Mouse (Mus musculus) stomach, postnatal 0 days (tissue): Measurements from ENCODE around the gene Zbtb20. TPM values are rescaled to one million over a fixed set of nuclear protein-coding genes. Genes with fewer than 3 reads are reported as not detected.

Experiments
- ATAC-seq: fragments of 200-750 bp; cut with Nextera tagmentation; 2 replicates; pipeline ENCODE4 v1.8.0; 2017; ENCODE audit not compliant: low FRiP score, low TSS enrichment
- DNase-seq: peaks from one replicate; pipeline ENCODE4 v3.0.0-alpha.2; 2016; ENCODE audit warnings: low spot score
- H3K27ac ChIP-seq: fragments of 300-500 bp; sonication (generic); replicated peaks from 2 replicates; pipeline ENCODE4 v1.5.1; 2014; ENCODE audit warnings: mild to moderate bottlenecking, control low read depth
- H3K27me3 ChIP-seq: fragments of 300-500 bp; sonication (generic); 2 replicates; pipeline ENCODE4 v1.6.1; 2014; ENCODE audit warnings: low read length; ENCODE audit not compliant: control insufficient read depth, insufficient read depth
- H3K36me3 ChIP-seq: fragments of 300-500 bp; sonication (generic); 2 replicates; pipeline ENCODE4 v1.6.1; 2014; ENCODE audit warnings: low read length, mixed read lengths; ENCODE audit not compliant: control insufficient read depth, insufficient read depth
- H3K4me1 ChIP-seq: fragments of 300-500 bp; sonication (generic); replicated peaks from 2 replicates; pipeline ENCODE4 v1.6.1; 2014; ENCODE audit warnings: antibody characterized with exemption; ENCODE audit not compliant: control insufficient read depth, insufficient read depth
- H3K4me2 ChIP-seq: fragments of 300-500 bp; sonication (generic); replicated peaks from 2 replicates; pipeline ENCODE4 v1.6.1; 2014; ENCODE audit warnings: low read depth, mild to moderate bottlenecking, control low read depth, moderate library complexity
- H3K4me3 ChIP-seq: fragments of 300-500 bp; sonication (generic); 2 replicates; pipeline ENCODE4 v1.5.1; 2014; ENCODE audit warnings: low read depth, low read length, control low read depth
- H3K9ac ChIP-seq: fragments of 300-500 bp; sonication (generic); 2 replicates; pipeline ENCODE4 v1.6.1; 2014; ENCODE audit warnings: mild to moderate bottlenecking, low read length, control low read depth, mixed read lengths
- H3K9me3 ChIP-seq: fragments of 300-500 bp; sonication (generic); 2 replicates; pipeline ENCODE4 v1.6.1; 2016; ENCODE audit warnings: low read length; ENCODE audit not compliant: control insufficient read depth
- CTCF ChIP-seq: IDR thresholded peaks from 2 replicates; pipeline ENCODE4 v1.5.1; 2016; ENCODE audit warnings: antibody characterized with exemption, low read depth, mild to moderate bottlenecking, moderate library complexity
- EP300 ChIP-seq: optimal IDR thresholded peaks from 2 replicates; pipeline ENCODE3; 2016; ENCODE audit warnings: antibody characterized with exemption
- WGBS: fragments of 180-500 bp; shearing (Covaris S2); extraction: QIAGEN DNeasy Blood & Tissue Kit; methylation state at CpG from one replicate; pipeline ENCODE4 v1.1.7; 2014; 5-methylcytosine and 5-hydroxymethylcytosine counted together
- polyA plus RNA-seq: library from polyadenylated mRNA; unstranded; fragments of >200 nt; fragmentation: Nextera tagmentation; extraction: Ambion mirVana; gene quantifications from 2 replicates; pipeline ENCODE4 v1.2.1, GENCODE M21; 2015

Zbtb20 gene
- polyA plus RNA-seq, 1 experiment from 2014 or later: 15.7 TPM

GRCm38 (mm10) chr16:43191060-43191850 is 315.6 kb downstream of the Zbtb20 start:
- no peak overlapping the region for H3K4me2 ChIP-seq
- H3K9ac ChIP-seq: no peak overlapping the region
- no peaks in the 10 kb centered on the region for H3K4me1 ChIP-seq
- no peak overlapping the region for H3K27ac ChIP-seq
- TF ChIP-seq EP300: no peak
- ATAC-seq (no peak), DNase-seq (no peak)
- no peaks in the 10 kb centered on the region for H3K36me3 ChIP-seq
- no peaks in the 10 kb centered on the region for H3K27me3 ChIP-seq
- H3K4me3 ChIP-seq: no peak overlapping the region
- WGBS: 79% methylated on average over 9 of the region's 9 CpGs
- no peaks in the 10 kb centered on the region for H3K9me3 ChIP-seq

GRCm38 (mm10) chr16:43193631-43194239 is 318.1 kb downstream of the Zbtb20 start:
- DNase-seq: no peak
- Histone ChIP-seq H3K4me3 (no peak overlapping the region), H3K36me3 (no peaks in the 10 kb centered on the region), H3K4me2 (no peak overlapping the region), H3K4me1 (no peaks in the 10 kb centered on the region), H3K9ac (no peak overlapping the region), H3K27ac (no peak overlapping the region), H3K9me3 (no peaks in the 10 kb centered on the region), H3K27me3 (no peaks in the 10 kb centered on the region)
- no peak for ATAC-seq
- WGBS: 75% methylated on average over 6 of the region's 6 CpGs
- TF ChIP-seq EP300 (no peak), CTCF (no peak)

DNA sequence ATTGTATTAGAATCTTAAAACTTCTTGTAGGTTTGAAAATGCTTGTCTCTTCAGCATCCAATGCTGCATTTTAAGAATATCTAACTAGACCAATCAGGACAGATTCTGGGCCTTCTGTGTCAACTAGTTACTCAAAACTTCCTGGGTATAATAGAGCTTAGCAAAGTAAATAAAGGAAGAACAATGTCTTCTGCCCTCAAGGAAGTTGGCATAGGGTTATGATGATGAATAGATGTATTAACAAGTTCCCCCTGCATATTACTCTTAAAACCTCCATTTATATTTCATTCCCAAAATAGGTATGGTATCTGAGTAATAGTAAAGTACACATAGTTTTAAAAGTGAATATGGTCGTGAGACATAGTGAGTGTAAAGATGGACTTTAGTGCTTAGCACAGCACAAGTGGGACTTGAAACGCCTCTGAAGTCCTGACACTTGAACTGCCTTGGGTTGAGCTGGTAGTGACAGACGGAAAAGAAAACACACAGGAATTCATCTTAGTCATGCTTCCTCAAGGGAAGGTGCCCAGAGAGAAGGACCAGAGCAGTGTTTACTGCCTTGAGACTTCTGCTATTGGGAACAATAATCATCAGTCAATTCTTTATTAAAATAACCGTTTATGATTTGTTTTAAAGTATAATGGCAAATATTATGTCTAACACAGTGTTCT is 341.8 kb downstream of the Zbtb20 start:
- no peaks in the 10 kb centered on the region for H3K9me3 ChIP-seq
- no peak for ATAC-seq
- no peaks in the 10 kb centered on the region for H3K4me1 ChIP-seq
- H3K27ac ChIP-seq: no peak overlapping the region
- TF ChIP-seq CTCF (no peak), EP300 (no peak)
- H3K27me3 ChIP-seq: no peaks in the 10 kb centered on the region
- no peak for DNase-seq
- WGBS: 55% methylated on average over 4 of the region's 4 CpGs
- no peak overlapping the region for H3K9ac ChIP-seq
- no peak overlapping the region for H3K4me2 ChIP-seq
- H3K4me3 ChIP-seq: no peak overlapping the region
- H3K36me3 ChIP-seq: no peaks in the 10 kb centered on the region

DNA sequence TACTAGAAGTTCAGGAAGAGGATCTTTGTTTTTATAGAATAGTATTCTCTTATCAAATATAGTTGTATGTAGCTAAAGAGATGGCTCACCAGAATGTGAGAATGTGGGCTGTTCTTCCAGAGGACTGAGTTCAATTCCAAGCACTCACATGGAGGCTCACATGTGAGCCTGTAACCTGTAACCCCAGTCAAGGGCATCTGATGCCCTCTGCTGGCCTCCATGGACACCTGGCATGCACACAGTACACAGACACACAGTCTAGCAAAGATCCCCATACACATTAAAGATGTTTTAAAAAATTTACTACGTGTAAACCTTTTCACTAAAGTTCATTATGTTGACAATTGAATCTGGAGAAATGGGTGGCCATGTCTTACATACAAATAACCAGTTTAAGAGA is 343.7 kb downstream of the Zbtb20 start:
- 91% methylated on average over 1 of the region's 1 CpGs for WGBS
- Histone ChIP-seq H3K4me2 (no peak overlapping the region), H3K9ac (no peak overlapping the region), H3K27me3 (no peaks in the 10 kb centered on the region), H3K4me3 (no peak overlapping the region), H3K9me3 (no peaks in the 10 kb centered on the region), H3K4me1 (no peaks in the 10 kb centered on the region), H3K36me3 (no peaks in the 10 kb centered on the region), H3K27ac (no peak overlapping the region)
- TF ChIP-seq EP300: no peak
- peak; percentile 27; the same call in 1 of the 2 replicates for TF ChIP-seq CTCF
- ATAC-seq (no peak), DNase-seq (no peak)

GRCm38 (mm10) chr16:43221313-43221712 is 345.6 kb downstream of the Zbtb20 start:
- H3K9me3 ChIP-seq: no peaks in the 10 kb centered on the region
- WGBS: 57% methylated on average over 4 of the region's 4 CpGs
- H3K4me1 ChIP-seq: no peaks in the 10 kb centered on the region
- DNase-seq (no peak), ATAC-seq (no peak)
- H3K27me3 ChIP-seq: no peaks in the 10 kb centered on the region
- H3K4me3 ChIP-seq: no peak overlapping the region
- no peak overlapping the region for H3K9ac ChIP-seq
- TF ChIP-seq CTCF: no peak
- TF ChIP-seq EP300: no peak
- H3K27ac ChIP-seq: no peak overlapping the region
- H3K4me2 ChIP-seq: no peak overlapping the region
- H3K36me3 ChIP-seq: no peaks in the 10 kb centered on the region

DNA sequence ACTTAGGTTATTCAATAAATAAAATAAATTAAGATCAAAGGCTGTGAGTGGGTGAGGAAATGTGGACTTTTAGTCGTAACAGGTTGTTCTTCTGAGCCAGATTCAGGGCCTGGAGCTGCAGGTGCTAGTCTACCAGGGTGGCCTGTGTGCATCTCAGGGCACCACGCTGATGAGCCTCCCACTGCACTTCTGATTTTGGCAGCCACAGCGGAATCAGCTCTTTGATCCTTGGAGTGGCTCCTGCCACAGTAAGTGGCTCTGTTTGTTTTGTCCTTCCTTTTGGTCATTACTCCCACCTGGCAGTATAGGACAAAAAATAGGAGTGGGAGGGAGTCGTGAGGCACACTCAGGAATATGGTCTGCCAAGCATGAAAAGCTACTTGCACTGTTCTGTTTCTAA is 354.6 kb downstream of the Zbtb20 start:
- H3K27ac ChIP-seq: no peak overlapping the region
- TF ChIP-seq EP300: no peak
- TF ChIP-seq CTCF: no peak
- no peaks in the 10 kb centered on the region for H3K27me3 ChIP-seq
- H3K9me3 ChIP-seq: no peaks in the 10 kb centered on the region
- H3K4me3 ChIP-seq: no peak overlapping the region
- H3K4me2 ChIP-seq: no peak overlapping the region
- H3K9ac ChIP-seq: no peak overlapping the region
- WGBS: 77% methylated on average over 4 of the region's 4 CpGs
- DNase-seq (no peak), ATAC-seq (no peak)
- H3K36me3 ChIP-seq: no peaks in the 10 kb centered on the region
- 0 out of 2 replicates have a peak, but pooled peaks cover under 1% of the 10 kb centered on the region for H3K4me1 ChIP-seq
